Mouse (Mus musculus) hindbrain, postnatal 0 days (tissue): ENCODE data around the gene Akt3. TPM values are rescaled to one million over a fixed set of nuclear protein-coding genes. Genes with fewer than 3 reads are reported as not detected.

ENCODE experiments used
- ATAC-seq: fragments of 200-750 bp; cut with Nextera tagmentation; 2 replicates; pipeline ENCODE4 v1.8.0; 2017; ENCODE audit warnings: mild to moderate bottlenecking, moderate TSS enrichment, moderate library complexity
- DNase-seq: peaks from one replicate; pipeline ENCODE4 v3.0.0-alpha.2; 2015; ENCODE audit warnings: low spot score
- H3K27ac ChIP-seq: fragments of 300-500 bp; sonication (generic); 2 replicates; pipeline ENCODE4 v1.5.1; 2014; ENCODE audit warnings: mild to moderate bottlenecking
- H3K27me3 ChIP-seq: fragments of 300-500 bp; sonication (generic); 2 replicates; pipeline ENCODE4 v1.6.1; 2014; ENCODE audit warnings: low read length, mixed read lengths; ENCODE audit not compliant: insufficient read depth
- H3K36me3 ChIP-seq: fragments of 300-500 bp; sonication (generic); 2 replicates; pipeline ENCODE4 v1.6.1; 2014; ENCODE audit warnings: low read length, mixed read lengths; ENCODE audit not compliant: insufficient read depth
- H3K4me1 ChIP-seq: fragments of 300-500 bp; sonication (generic); 2 replicates; pipeline ENCODE4 v1.6.1; 2014; ENCODE audit warnings: antibody characterized with exemption, low read length, mixed read lengths; ENCODE audit not compliant: insufficient read depth
- H3K4me2 ChIP-seq: fragments of 300-500 bp; sonication (generic); 2 replicates; pipeline ENCODE4 v1.6.1; 2014; ENCODE audit warnings: low read depth, mild to moderate bottlenecking, low read length, moderate library complexity, mixed read lengths
- H3K4me3 ChIP-seq: fragments of 300-500 bp; sonication (generic); 2 replicates; pipeline ENCODE4 v1.5.1; 2014; ENCODE audit warnings: low read length
- H3K9ac ChIP-seq: fragments of 300-500 bp; sonication (generic); replicated peaks from 2 replicates; pipeline ENCODE4 v1.6.1; 2014; ENCODE audit warnings: mild to moderate bottlenecking, low read length, moderate library complexity, mixed read lengths
- H3K9me3 ChIP-seq: fragments of 300-500 bp; sonication (generic); 2 replicates; pipeline ENCODE4 v1.6.1; 2016; ENCODE audit warnings: low read length, mixed read lengths
- CTCF ChIP-seq: IDR thresholded peaks from 2 replicates; pipeline ENCODE4 v1.5.1; 2016; ENCODE audit warnings: antibody characterized with exemption, control low read depth, low read depth
- WGBS: fragments of 180-500 bp; shearing (Covaris S2); extraction: QIAGEN DNeasy Blood & Tissue Kit; methylation state at CpG from one replicate; pipeline ENCODE4 v1.1.7; 2014; 5-methylcytosine and 5-hydroxymethylcytosine counted together
- polyA plus RNA-seq: library from polyadenylated mRNA; unstranded; fragments of >200 nt; fragmentation: Nextera tagmentation; extraction: Ambion mirVana; gene quantifications from 2 replicates; pipeline ENCODE4 v1.2.1, GENCODE M21; 2015
- total RNA-seq: library from RNA; depleted of rRNA; stranded (reverse); fragments of >200 nt; gene quantifications from 2 replicates; pipeline ENCODE4 v1.2.3, GENCODE M21; 2014

The Akt3 gene
- total and polyA plus RNA-seq, 2 experiments from 2014 or later, result 13.5 to 64.8 TPM

DNA sequence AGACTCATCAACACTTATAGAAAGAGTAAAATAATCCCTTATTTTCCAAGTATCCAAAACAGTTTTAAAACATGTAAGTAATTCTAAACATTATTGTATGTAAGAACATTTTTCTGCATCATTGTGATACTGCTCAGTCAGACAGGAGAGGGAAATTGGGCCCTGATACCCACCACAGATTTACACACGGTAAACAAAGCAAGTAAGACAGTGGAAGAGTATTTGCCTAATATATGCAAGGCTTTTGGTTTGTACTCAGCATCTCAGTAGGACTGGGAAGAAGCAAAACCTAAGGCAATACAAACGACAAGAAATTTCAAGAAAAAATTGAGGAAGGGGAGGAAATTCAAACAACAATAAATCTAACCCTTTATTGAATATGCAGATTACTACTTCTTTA is 92.2 kb downstream of the Akt3 start:
- DNase-seq, result no peak
- no peak for ATAC-seq
- H3K27ac ChIP-seq, result no peak overlapping the region
- no peaks in the 10 kb centered on the region for H3K27me3 ChIP-seq
- 14% methylated on average over 2 of the region's 2 CpGs for WGBS
- TF ChIP-seq CTCF, result no peak
- no peaks in the 10 kb centered on the region for H3K4me1 ChIP-seq
- H3K36me3 ChIP-seq, result no peaks in the 10 kb centered on the region
- H3K9me3 ChIP-seq, result no peaks in the 10 kb centered on the region
- no peak overlapping the region for H3K9ac ChIP-seq
- H3K4me3 ChIP-seq, result no peak overlapping the region
- H3K4me2 ChIP-seq, result no peak overlapping the region

DNA sequence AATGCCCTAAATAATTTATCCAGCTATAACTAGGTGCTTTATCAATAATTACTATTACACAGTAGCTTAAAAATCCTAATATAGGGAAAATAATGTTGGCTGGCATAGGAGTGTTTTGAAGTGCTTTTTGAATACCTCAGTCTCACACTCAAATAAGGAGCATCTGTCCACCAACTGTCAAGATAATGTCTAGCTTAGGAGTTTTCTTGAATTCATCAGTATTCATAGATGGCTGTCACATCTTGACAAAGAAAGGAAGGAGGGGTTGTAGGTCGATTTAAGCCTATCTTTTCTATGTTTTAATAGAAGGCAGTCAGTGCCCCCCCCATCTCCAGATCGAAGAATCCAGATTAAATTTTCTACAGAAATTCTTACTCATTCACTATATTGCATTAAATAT is 92.7 kb downstream of the Akt3 start:
- DNase-seq (no peak), ATAC-seq (no peak)
- no peak overlapping the region for H3K27ac ChIP-seq
- H3K9ac ChIP-seq, result no peak overlapping the region
- no peak overlapping the region for H3K4me2 ChIP-seq
- no peaks in the 10 kb centered on the region for H3K27me3 ChIP-seq
- no peak for TF ChIP-seq CTCF
- no peak overlapping the region for H3K4me3 ChIP-seq
- H3K36me3 ChIP-seq, result no peaks in the 10 kb centered on the region
- H3K9me3 ChIP-seq, result no peaks in the 10 kb centered on the region
- WGBS, result 54% methylated on average over 2 of the region's 2 CpGs
- no peaks in the 10 kb centered on the region for H3K4me1 ChIP-seq

DNA sequence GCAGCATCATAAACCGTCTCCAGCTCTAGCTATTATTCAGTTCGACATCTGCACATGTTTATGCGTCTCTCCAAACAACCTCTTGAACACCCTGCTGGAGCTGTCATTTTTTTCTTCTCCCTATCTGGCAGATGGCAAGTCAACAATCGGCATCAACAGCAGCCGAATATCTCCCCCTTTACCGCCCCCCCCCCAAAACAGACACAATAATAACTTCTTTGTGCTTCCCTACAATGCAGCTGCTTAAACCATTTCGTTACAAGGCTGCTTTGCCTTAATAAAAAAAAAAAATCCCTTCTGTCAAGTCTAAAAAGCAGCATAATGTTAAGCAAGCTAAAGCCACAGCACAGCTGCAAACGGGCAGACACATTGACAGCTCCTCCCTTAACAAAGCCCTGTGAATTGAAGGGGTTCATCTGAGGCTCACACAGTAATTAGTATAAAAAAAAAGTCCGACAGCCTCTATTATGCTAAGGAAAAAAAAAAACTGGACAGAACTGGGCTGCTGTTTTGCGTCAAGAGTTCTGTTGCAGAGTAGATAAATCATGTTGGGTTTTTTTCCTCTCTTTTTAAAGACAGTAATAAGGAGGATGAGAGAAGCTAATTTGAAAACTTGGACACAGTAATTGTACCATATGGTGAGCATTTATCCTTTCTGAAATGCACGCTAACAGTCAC is 107.5 kb downstream of the Akt3 start:
- H3K9me3 ChIP-seq, result no peaks in the 10 kb centered on the region
- no peak for TF ChIP-seq CTCF
- peak overlapping the region; percentile 46 for H3K27ac ChIP-seq
- ATAC-seq, result peak; percentile 88
- H3K4me1 ChIP-seq, result 0 out of 2 replicates have a peak, but pooled peaks cover 5% of the 10 kb centered on the region
- H3K27me3 ChIP-seq, result no peaks in the 10 kb centered on the region
- WGBS, result 4% methylated on average over 11 of the region's 11 CpGs
- DNase-seq, result peak; percentile 70
- H3K4me2 ChIP-seq, result peak overlapping the region; percentile 50
- H3K4me3 ChIP-seq, result peak overlapping the region; percentile 12; the same call in 1 of the 2 replicates
- H3K9ac ChIP-seq, result 0 out of 2 replicates have a peak overlapping the region, but pooled peaks have one; percentile 28
- no peaks in the 10 kb centered on the region for H3K36me3 ChIP-seq

DNA sequence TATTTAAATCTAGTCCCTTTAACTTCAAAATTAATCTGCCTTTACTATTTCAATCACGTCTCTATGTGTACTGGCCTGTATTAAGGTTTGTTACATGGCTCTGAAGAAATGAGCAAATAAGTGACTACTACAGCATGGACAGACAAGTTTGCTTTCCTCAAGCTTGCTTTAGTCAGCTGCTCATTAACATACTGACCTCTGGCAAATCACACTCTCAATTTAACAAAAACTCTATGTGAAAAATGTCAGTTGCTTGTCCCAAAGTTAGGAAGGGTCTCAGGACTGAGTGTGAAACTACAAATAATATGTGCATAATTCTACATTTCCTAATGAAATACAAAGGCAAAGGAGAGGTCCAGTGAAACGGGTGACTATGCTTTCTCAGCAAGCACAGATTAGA is 109.3 kb downstream of the Akt3 start:
- WGBS, result 21% methylated on average over 2 of the region's 2 CpGs
- DNase-seq (no peak), ATAC-seq (no peak)
- no peak overlapping the region for H3K4me2 ChIP-seq
- H3K9me3 ChIP-seq, result no peaks in the 10 kb centered on the region
- no peaks in the 10 kb centered on the region for H3K36me3 ChIP-seq
- TF ChIP-seq CTCF, result no peak
- H3K9ac ChIP-seq, result no peak overlapping the region
- no peaks in the 10 kb centered on the region for H3K27me3 ChIP-seq
- H3K4me1 ChIP-seq, result 0 out of 2 replicates have a peak, but pooled peaks cover 5% of the 10 kb centered on the region
- H3K27ac ChIP-seq, result no peak overlapping the region
- H3K4me3 ChIP-seq, result no peak overlapping the region

DNA sequence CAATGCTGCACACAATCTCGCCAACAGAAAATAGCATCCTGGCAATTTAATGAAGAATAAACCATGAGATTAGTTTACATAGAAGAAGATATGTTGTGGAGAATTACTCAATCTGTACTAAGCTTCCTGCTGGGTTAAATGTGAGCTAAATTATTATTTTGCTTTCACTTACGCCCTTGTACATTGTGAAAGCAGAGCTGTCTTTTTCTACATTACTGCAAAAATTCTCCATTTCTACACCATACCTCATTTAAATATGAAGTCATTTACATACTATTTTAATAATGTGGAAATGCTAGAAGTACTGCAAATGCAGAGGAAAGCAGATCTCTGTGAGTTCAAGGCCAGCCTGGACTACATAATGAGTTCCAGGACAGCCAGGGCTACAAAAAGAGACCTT is 116.5 kb downstream of the Akt3 start:
- Histone ChIP-seq H3K9ac (no peak overlapping the region), H3K4me3 (no peak overlapping the region), H3K4me1 (no peaks in the 10 kb centered on the region), H3K4me2 (no peak overlapping the region), H3K9me3 (no peaks in the 10 kb centered on the region), H3K27ac (no peak overlapping the region), H3K27me3 (no peaks in the 10 kb centered on the region), H3K36me3 (no peaks in the 10 kb centered on the region)
- no peak for DNase-seq
- no peak for TF ChIP-seq CTCF
- WGBS, result 82% methylated on average over 2 of the region's 2 CpGs
- ATAC-seq, result no peak

DNA sequence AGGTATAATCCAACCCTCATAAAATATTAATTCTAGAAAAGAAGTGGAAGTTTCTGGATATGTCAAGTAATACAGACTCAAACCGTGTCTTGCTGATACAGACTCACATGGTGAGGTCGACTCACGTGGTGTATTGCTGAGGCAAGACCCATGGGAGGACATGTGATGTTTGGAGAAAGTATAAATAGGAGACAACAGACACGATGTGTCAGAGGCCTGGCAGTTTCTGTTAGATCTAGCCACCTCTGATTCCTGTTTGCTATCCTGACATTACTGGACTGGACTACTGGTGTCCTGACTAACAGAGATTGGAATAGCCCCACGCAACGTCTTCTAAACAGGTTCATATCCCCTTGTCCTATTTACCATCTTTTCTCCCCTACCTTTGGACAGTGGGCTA is 118.4 kb downstream of the Akt3 start:
- no peak overlapping the region for H3K27ac ChIP-seq
- ATAC-seq (no peak), DNase-seq (no peak)
- no peak overlapping the region for H3K9ac ChIP-seq
- H3K9me3 ChIP-seq, result no peaks in the 10 kb centered on the region
- no peaks in the 10 kb centered on the region for H3K27me3 ChIP-seq
- no peaks in the 10 kb centered on the region for H3K4me1 ChIP-seq
- H3K4me2 ChIP-seq, result no peak overlapping the region
- no peaks in the 10 kb centered on the region for H3K36me3 ChIP-seq
- H3K4me3 ChIP-seq, result no peak overlapping the region
- no peak for TF ChIP-seq CTCF
- WGBS, result 79% methylated on average over 6 of the region's 6 CpGs

DNA sequence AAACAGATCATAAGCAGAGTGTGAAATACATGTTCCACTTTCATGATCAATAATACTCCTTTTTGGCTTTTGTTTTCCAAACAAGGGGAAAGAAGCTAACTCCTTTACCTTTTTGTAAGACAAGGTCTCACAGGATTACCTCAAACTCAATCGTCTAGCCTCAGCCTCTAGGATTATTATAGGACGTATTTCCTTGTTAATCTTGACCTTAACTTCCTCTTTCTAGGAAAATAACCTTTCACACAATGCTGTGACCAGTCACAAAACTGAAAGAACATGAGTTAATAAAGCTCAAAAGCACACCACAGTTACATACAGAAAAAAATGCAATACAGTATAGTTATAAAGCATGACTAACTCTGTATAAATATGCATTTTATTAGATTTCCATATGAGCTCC is 126.5 kb downstream of the Akt3 start:
- no peak for TF ChIP-seq CTCF
- no peaks in the 10 kb centered on the region for H3K27me3 ChIP-seq
- H3K4me2 ChIP-seq, result no peak overlapping the region
- no peak overlapping the region for H3K27ac ChIP-seq
- ATAC-seq, result no peak
- WGBS, result 85% methylated on average over 2 of the region's 2 CpGs
- no peaks in the 10 kb centered on the region for H3K4me1 ChIP-seq
- no peak for DNase-seq
- H3K4me3 ChIP-seq, result no peak overlapping the region
- H3K9me3 ChIP-seq, result no peaks in the 10 kb centered on the region
- no peaks in the 10 kb centered on the region for H3K36me3 ChIP-seq
- no peak overlapping the region for H3K9ac ChIP-seq
